14 mouse cellular contexts compared by ENCODE assay signal in the genomic region with DNA sequence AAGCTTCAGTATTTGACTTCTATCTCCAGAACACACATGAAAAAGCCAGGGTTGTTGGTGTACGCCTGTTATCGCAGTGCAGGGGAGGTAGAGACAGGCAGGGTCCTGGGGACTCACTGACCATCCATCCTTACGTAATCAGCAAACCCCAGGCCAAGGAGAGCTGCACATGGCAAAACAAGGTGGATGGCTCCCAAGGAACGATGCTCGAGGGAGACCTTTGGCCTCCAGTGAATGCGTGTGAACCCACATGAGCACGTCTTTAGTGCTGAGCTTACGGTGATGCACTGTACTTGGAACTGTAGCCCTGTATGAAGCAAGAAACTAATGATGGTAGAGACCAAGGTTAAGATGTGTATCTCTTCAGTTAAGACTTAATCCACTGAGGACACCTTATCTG.
"Had no signal": no experiment of that assay in that cellular context is flagged by ENCODE, and none has a peak within 500 bp of the region (broad histone marks: within the 10 kb centered on the region; RNA-seq: fewer than 3 reads in every experiment).

No protein-coding gene starts in this region.

- H3K9me3 ChIP-seq: limb, embryonic 10.5 days; liver, embryonic 15.5 days; neural tube, embryonic 15.5 days had no signal

- H3K4me2 ChIP-seq: liver, embryonic 11.5 days; liver, embryonic 15.5 days; neural tube, embryonic 15.5 days had no signal

- H3K4me3 ChIP-seq: left cerebral cortex, adult 2 months; limb, embryonic 10.5 days; liver, embryonic 15.5 days; myocyte; neural tube, embryonic 15.5 days had no signal

- ATAC-seq: lung, postnatal 0 days had no signal

- H3K27ac ChIP-seq: left cerebral cortex, adult 2 months; limb, embryonic 10.5 days; liver, embryonic 15.5 days; neural tube, embryonic 15.5 days; stomach, postnatal 0 days had no signal

- H3K36me3 ChIP-seq: liver, embryonic 15.5 days; neural tube, embryonic 15.5 days had no signal

- H3K27me3 ChIP-seq: liver, embryonic 15.5 days; neural tube, embryonic 15.5 days had no signal

- DNase-seq: kidney, postnatal 14 days; lung, adult 2 months; lung, postnatal 36 days; midbrain, embryonic 14.5 days; right cerebral cortex, adult 18-20 months; thymus, postnatal 4 days had no signal

- H3K9ac ChIP-seq: liver, embryonic 15.5 days; neural tube, embryonic 15.5 days had no signal
